Mouse (Mus musculus) liver, embryonic 14.5 days (tissue): ENCODE data around the gene Gm11756.
"Not testable (repeated sequence)": the region's sequence is repeated elsewhere in the genome, so short reads cannot be mapped to it uniquely, and the experiment has no call there.

ENCODE experiments used
- CTCF ChIP-seq: IDR thresholded peaks from 2 replicates; pipeline ENCODE4 v1.5.1; 2016; ENCODE audit warnings: antibody characterized with exemption, low read depth, control low read depth
- EP300 ChIP-seq: IDR thresholded peaks from 2 replicates; pipeline ENCODE4 v1.6.1; 2016; ENCODE audit warnings: antibody characterized with exemption, low read depth

DNA sequence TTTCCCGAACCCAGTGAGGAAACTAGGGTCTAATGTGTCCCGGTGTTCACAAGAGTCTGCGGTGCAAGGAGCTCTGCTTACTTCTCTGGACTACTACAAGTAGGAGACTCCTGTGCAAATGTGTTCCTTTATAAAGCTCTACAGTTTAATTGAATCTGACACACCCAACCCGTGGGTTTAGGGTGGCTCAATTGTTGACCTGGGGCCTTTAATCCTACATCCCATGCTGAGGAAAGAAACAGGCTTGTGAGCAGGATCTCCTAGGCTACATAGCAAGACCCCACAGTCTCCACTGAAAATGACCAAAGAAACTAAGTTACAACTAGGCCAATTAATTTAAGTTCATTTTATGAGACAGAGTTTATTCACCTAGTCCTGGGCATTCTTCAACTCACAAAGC lies 44.4 kb downstream of the Gm11756 start, which contains the start of gene Gm11758:
- TF ChIP-seq CTCF, EP300: not testable (repeated sequence)
